Mouse (Mus musculus): ENCODE measurements around the gene Gm21746. TPM values are rescaled to one million over a fixed set of nuclear protein-coding genes. Genes with fewer than 3 reads are reported as not detected.
"Not testable (repeated sequence)": the region's sequence is repeated elsewhere in the genome, so short reads cannot be mapped to it uniquely, and the experiment has no call there.

Gene Gm21746
- total RNA-seq (2021): not detected
- long read RNA-seq, experiment 1: 0 reads
- long read RNA-seq, experiment 2: 0 reads

DNA sequence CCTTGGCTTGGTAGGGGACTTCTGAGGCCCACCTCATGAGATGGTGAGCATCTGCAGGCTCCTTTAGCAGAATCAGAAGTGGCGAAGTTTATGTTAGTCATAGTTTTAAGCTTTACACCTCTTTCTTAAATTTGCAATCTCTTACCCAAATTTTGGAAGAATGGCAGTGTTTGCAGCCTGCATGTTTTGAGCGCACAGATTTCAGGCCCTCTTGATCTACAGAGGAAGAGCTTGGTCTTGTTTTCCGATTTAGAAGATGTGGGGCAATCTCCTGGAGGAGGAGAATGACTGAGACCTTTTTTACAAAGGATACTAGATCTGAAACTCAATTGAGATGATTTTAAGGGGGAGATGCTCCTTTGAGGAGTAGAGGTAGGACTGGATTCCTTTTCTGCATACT lies at the start of gene Gm21746:
Gm21746 (minus strand) TSS at position 101 of the 400 bp plus-strand sequence.
- not testable (repeated sequence) for DNase-seq

GRCm38 (mm10) chrY:6266798-6267197 lies 29.0 kb upstream of the Gm21746 start, which contains the start of gene Gm20873:
Gm20873 (plus strand) TSS chrY:6267098.
- DNase-seq: not testable (repeated sequence)

Other genes with a start within 250 kb of the Gm21746 start
- not detected for gene Gm20873, start 29.1 kb upstream of the Gm21746 start, total RNA-seq (2021)